Mouse (Mus musculus): ENCODE results near the gene Adgre5.

DNA sequence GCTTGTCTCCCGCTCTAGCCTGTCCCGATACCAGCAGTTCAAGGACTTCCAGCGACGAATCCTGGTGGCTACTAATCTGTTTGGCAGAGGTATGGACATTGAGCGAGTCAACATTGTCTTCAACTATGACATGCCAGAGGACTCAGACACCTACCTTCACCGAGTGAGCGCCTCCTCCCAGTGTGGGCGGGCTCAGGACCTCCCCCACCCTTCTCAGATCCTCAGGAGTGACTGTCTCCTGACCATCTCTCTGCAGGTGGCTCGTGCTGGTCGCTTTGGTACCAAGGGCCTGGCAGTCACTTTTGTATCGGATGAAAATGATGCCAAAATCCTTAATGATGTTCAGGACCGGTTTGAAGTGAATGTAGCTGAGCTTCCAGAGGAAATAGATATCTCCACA lies 18.5 kb downstream of the Adgre5 start:
- TF ChIP-seq GATA1 (IDR thresholded peaks at IDR 0.05; ENCODE audit: borderline replicate concordance, low read length) (no peak), FLI1 (IDR thresholded peaks at IDR 0.05; ENCODE audit: low read length) (no peak)
